ENCODE assay signal across 22 mouse cellular contexts in genomic region chr7:70219310-70219709, GRCm38 (mm10).
"Had no signal": no experiment of that assay in that cellular context is flagged by ENCODE, and none has a peak within 500 bp of the region (broad histone marks: within the 10 kb centered on the region; RNA-seq: fewer than 3 reads in every experiment).

No protein-coding gene starts in this region.

- H3K9ac ChIP-seq: lung, embryonic 15.5 days; midbrain, embryonic 12.5 days; neural tube, embryonic 13.5 days; neural tube, embryonic 15.5 days; stomach, embryonic 15.5 days had no signal

- H3K4me3 ChIP-seq: lung, embryonic 15.5 days; midbrain, embryonic 10.5 days; midbrain, embryonic 12.5 days; myocyte; neural tube, embryonic 13.5 days; neural tube, embryonic 15.5 days; stomach, embryonic 15.5 days had no signal

- H3K4me2 ChIP-seq: lung, embryonic 15.5 days; midbrain, embryonic 12.5 days; neural tube, embryonic 13.5 days; neural tube, embryonic 15.5 days; stomach, embryonic 15.5 days had no signal

- ATAC-seq: lung, postnatal 0 days; midbrain, embryonic 16.5 days had no signal

- H3K27me3 ChIP-seq: lung, embryonic 15.5 days; midbrain, embryonic 12.5 days; neural tube, embryonic 13.5 days; neural tube, embryonic 15.5 days; stomach, embryonic 15.5 days had no signal

- DNase-seq: lung, adult 2 months; lung, postnatal 14 days; lung, postnatal 36 days; midbrain, embryonic 14.5 days; retina, postnatal 1 day; right cerebral cortex, adult 18-20 months; right cerebral cortex, postnatal 25 days; right cerebral cortex, postnatal 4 days; spleen, adult 18-20 months; thymus, adult 2 months; thymus, postnatal 25 days; thymus, postnatal 4 days had no signal

- H3K9me3 ChIP-seq: lung, embryonic 15.5 days; midbrain, embryonic 10.5 days; midbrain, embryonic 12.5 days; neural tube, embryonic 13.5 days; neural tube, embryonic 15.5 days; stomach, embryonic 15.5 days had no signal

- H3K4me1 ChIP-seq: lung, embryonic 15.5 days; midbrain, embryonic 12.5 days; neural tube, embryonic 13.5 days; neural tube, embryonic 15.5 days; stomach, embryonic 15.5 days had no signal

- H3K27ac ChIP-seq: lung, embryonic 15.5 days; midbrain, embryonic 10.5 days; midbrain, embryonic 12.5 days; neural tube, embryonic 13.5 days; neural tube, embryonic 15.5 days; stomach, embryonic 15.5 days; stomach, postnatal 0 days had no signal

- H3K36me3 ChIP-seq: lung, embryonic 15.5 days; midbrain, embryonic 10.5 days; midbrain, embryonic 12.5 days; neural tube, embryonic 13.5 days; neural tube, embryonic 15.5 days; stomach, embryonic 15.5 days had no signal
